Mouse (Mus musculus) lung, embryonic 16.5 days (tissue): Measurements from ENCODE around the gene Mfap2. TPM values are rescaled to one million over a fixed set of nuclear protein-coding genes. Genes with fewer than 3 reads are reported as not detected.

Experiments
- ATAC-seq: fragments of 200-750 bp; cut with Nextera tagmentation; 2 replicates; pipeline ENCODE4 v1.8.0; 2017; ENCODE audit warnings: low read depth, mild to moderate bottlenecking, moderate library complexity
- H3K27ac ChIP-seq: fragments of 300-500 bp; sonication (generic); 2 replicates; pipeline ENCODE4 v1.5.1; 2014; ENCODE audit warnings: mild to moderate bottlenecking, control low read depth, low read length
- H3K27me3 ChIP-seq: fragments of 300-500 bp; sonication (generic); 2 replicates; pipeline ENCODE4 v1.6.1; 2014; ENCODE audit warnings: low read depth, low read length, mixed read lengths; ENCODE audit not compliant: control insufficient read depth, insufficient read depth
- H3K36me3 ChIP-seq: fragments of 300-500 bp; sonication (generic); 2 replicates; pipeline ENCODE4 v1.6.1; 2014; ENCODE audit warnings: low read length; ENCODE audit not compliant: control insufficient read depth, insufficient read depth
- H3K4me1 ChIP-seq: fragments of 300-500 bp; sonication (generic); replicated peaks from 2 replicates; pipeline ENCODE4 v1.6.1; 2014; ENCODE audit warnings: low read length, mixed read lengths; ENCODE audit not compliant: control insufficient read depth, insufficient read depth
- H3K4me2 ChIP-seq: fragments of 300-500 bp; sonication (generic); 2 replicates; pipeline ENCODE4 v1.6.1; 2014; ENCODE audit warnings: low read depth, low read length, control low read depth
- H3K4me3 ChIP-seq: fragments of 300-500 bp; sonication (generic); 2 replicates; pipeline ENCODE4 v1.5.1; 2014; ENCODE audit warnings: mild to moderate bottlenecking, low read length, control low read depth
- H3K9ac ChIP-seq: fragments of 300-500 bp; sonication (generic); 2 replicates; pipeline ENCODE4 v1.6.1; 2014; ENCODE audit warnings: low read length, control low read depth
- H3K9me3 ChIP-seq: fragments of 300-500 bp; sonication (generic); 2 replicates; pipeline ENCODE4 v1.6.1; 2016; ENCODE audit warnings: low read length; ENCODE audit not compliant: control insufficient read depth
- WGBS: fragments of 180-500 bp; shearing (Covaris S2); extraction: QIAGEN DNeasy Blood & Tissue Kit; methylation state at CpG from one replicate; pipeline ENCODE4 v1.1.7; 2014; 5-methylcytosine and 5-hydroxymethylcytosine counted together
- polyA plus RNA-seq: library from polyadenylated mRNA; unstranded; fragments of >200 nt; fragmentation: Nextera tagmentation; extraction: Ambion mirVana; gene quantifications from 2 replicates; pipeline ENCODE4 v1.2.1, GENCODE M21; 2015

The Mfap2 gene
- polyA plus RNA-seq, 1 experiment from 2014 or later = 511 TPM

DNA sequence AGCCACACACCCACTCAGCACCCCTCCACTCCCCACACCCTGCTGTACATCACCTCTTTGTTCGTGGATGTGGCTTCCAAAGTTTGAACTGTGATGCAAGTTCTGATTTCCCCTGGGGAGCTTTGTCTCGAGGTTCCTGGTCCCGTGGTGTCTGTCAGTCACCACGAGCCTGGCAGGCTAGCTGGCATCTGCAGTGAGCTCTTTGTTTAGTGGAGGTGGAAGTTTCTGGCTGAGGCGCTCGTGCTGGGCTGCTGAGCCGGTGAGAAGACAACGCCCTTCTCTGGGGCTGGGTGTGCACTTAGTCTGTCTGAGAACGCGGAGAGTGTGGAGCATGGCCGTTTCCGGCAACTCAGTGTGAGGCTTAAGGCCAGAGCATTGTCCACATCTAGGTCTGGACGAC lies 38.5 kb upstream of the Mfap2 start:
- 86% methylated on average over 13 of the region's 13 CpGs for WGBS
- Histone ChIP-seq H3K9ac (no peak overlapping the region), H3K36me3 (peaks cover 48% of the 10 kb centered on the region), H3K9me3 (no peaks in the 10 kb centered on the region), H3K4me1 (no peaks in the 10 kb centered on the region), H3K4me3 (no peak overlapping the region), H3K4me2 (no peak overlapping the region), H3K27me3 (no peaks in the 10 kb centered on the region), H3K27ac (no peak overlapping the region)
- no peak for ATAC-seq

GRCm38 (mm10) chr4:140974408-140974807 lies 35.8 kb upstream of the Mfap2 start:
- Histone ChIP-seq H3K4me2 (no peak overlapping the region), H3K9me3 (no peaks in the 10 kb centered on the region), H3K4me1 (0 out of 2 replicates have a peak, but pooled peaks cover 3% of the 10 kb centered on the region), H3K4me3 (no peak overlapping the region), H3K9ac (no peak overlapping the region), H3K27ac (no peak overlapping the region), H3K27me3 (no peaks in the 10 kb centered on the region), H3K36me3 (peaks cover 48% of the 10 kb centered on the region)
- no peak for ATAC-seq
- WGBS = 92% methylated on average over 6 of the region's 6 CpGs

DNA sequence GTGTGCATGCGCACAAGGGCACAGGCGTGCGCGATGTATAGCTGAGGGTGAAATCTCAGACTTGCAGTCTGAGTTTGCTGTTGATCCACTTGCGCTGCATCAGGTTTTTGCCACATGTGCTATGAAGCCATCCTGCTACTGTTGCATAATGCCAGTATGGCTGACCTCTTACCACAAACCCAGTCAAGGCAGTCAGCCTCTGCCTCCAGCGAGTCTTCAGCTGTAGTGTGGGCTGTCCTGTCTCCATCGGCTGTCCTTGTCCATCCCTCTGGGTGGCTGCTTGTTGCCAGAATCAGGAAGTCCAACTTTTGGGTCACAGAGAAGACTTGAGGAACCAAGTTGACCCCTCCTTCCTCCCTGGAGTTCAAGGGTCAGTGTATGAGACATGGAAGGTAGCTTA lies 34.9 kb upstream of the Mfap2 start:
- H3K4me3 ChIP-seq = no peak overlapping the region
- no peaks in the 10 kb centered on the region for H3K27me3 ChIP-seq
- 90% methylated on average over 7 of the region's 7 CpGs for WGBS
- no peaks in the 10 kb centered on the region for H3K9me3 ChIP-seq
- H3K9ac ChIP-seq = no peak overlapping the region
- peaks cover 43% of the 10 kb centered on the region for H3K36me3 ChIP-seq
- H3K4me1 ChIP-seq = 0 out of 2 replicates have a peak, but pooled peaks cover 3% of the 10 kb centered on the region
- H3K4me2 ChIP-seq = no peak overlapping the region
- no peak for ATAC-seq
- no peak overlapping the region for H3K27ac ChIP-seq

DNA sequence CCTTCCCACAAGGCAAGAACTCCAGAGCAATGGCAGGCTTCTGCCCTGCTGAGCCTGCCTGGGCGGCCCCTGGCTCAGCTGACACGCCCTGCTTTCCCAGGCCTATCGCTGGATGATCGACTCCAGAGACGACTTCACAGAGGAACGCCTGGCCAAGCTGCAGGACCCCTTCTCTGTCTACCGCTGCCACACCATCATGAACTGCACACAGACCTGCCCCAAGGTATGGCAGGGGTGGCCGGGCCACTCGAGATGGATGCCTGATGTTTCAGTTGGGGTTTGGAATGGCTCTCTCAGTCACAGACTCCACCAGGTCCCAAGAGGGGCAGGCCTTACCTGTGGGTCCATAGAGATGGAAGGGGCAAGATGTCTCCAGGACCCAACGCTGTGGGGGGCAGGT lies 32.9 kb upstream of the Mfap2 start:
- no peak overlapping the region for H3K4me2 ChIP-seq
- WGBS = 87% methylated on average over 10 of the region's 10 CpGs
- H3K9ac ChIP-seq = no peak overlapping the region
- H3K27ac ChIP-seq = no peak overlapping the region
- no peak for ATAC-seq
- 0 out of 2 replicates have a peak, but pooled peaks cover 3% of the 10 kb centered on the region for H3K4me1 ChIP-seq
- no peaks in the 10 kb centered on the region for H3K9me3 ChIP-seq
- H3K36me3 ChIP-seq = peaks cover 33% of the 10 kb centered on the region
- no peaks in the 10 kb centered on the region for H3K27me3 ChIP-seq
- H3K4me3 ChIP-seq = no peak overlapping the region

GRCm38 (mm10) chr4:140977886-140978692 lies 32.1 kb upstream of the Mfap2 start:
- Histone ChIP-seq H3K36me3 (peaks cover 27% of the 10 kb centered on the region), H3K9ac (no peak overlapping the region), H3K27me3 (no peaks in the 10 kb centered on the region), H3K4me1 (peaks cover 4% of the 10 kb centered on the region; the same call in 1 of the 2 replicates), H3K4me2 (no peak overlapping the region), H3K27ac (no peak overlapping the region), H3K4me3 (no peak overlapping the region), H3K9me3 (no peaks in the 10 kb centered on the region)
- ATAC-seq = no peak
- 78% methylated on average over 14 of the region's 14 CpGs for WGBS

DNA sequence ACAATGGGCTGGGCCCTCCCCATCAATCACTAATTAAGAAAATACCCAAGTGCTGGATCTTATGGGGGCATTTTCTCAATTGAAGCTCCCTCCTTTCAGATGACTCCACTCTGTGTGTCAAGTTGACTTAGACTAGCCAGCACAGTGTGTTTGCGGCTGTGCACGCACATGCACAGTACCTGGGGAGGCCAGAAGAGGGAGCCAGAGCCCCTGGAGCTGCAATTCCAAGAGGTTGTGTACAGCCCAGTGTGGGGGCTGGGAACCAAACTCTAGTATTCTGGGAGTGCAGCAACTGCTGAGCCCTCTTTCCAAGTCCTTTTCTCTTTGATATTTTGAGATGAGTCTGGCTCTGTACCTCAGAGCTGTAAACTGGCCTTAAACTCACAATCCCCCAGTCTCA lies 28.6 kb upstream of the Mfap2 start:
- WGBS = 86% methylated on average over 2 of the region's 2 CpGs
- Histone ChIP-seq H3K4me2 (no peak overlapping the region), H3K36me3 (peaks cover 6% of the 10 kb centered on the region), H3K27ac (no peak overlapping the region), H3K9ac (no peak overlapping the region), H3K9me3 (no peaks in the 10 kb centered on the region), H3K4me1 (peaks cover 13% of the 10 kb centered on the region; the same call in 1 of the 2 replicates), H3K4me3 (no peak overlapping the region), H3K27me3 (no peaks in the 10 kb centered on the region)
- no peak for ATAC-seq

DNA sequence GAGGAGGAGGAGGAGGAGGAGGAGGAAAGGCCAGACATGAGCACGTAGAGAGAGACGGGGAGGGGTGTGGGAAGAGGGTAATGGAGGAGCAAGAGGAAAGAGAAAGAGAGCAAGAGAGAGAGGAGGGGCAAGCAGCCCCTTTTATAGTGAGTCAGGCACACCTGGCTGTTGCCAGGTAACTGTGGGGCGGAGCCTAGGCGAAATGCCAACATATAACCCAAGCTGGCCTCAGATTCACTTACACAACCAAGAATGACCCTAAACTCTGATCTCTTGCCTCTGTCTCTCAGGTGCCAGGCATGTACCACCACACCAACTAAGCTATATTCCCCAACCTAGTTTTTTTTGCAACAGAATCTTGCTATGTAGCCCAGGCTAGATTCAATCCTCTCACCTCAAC lies 27.4 kb upstream of the Mfap2 start:
- Histone ChIP-seq H3K36me3 (peaks cover 6% of the 10 kb centered on the region), H3K27ac (peak overlapping the region; percentile 80), H3K27me3 (no peaks in the 10 kb centered on the region), H3K9me3 (no peaks in the 10 kb centered on the region), H3K4me1 (peaks cover 20% of the 10 kb centered on the region), H3K4me3 (no peak overlapping the region), H3K4me2 (no peak overlapping the region), H3K9ac (no peak overlapping the region)
- no peak for ATAC-seq
- 30% methylated on average over 4 of the region's 4 CpGs for WGBS

GRCm38 (mm10) chr4:140983442-140983841 lies 26.8 kb upstream of the Mfap2 start:
- WGBS = 6% methylated on average over 9 of the region's 9 CpGs
- H3K36me3 ChIP-seq = peaks cover 6% of the 10 kb centered on the region; the same call in 1 of the 2 replicates
- no peak overlapping the region for H3K4me3 ChIP-seq
- H3K9ac ChIP-seq = 0 out of 2 replicates have a peak overlapping the region, but pooled peaks have one; percentile 2
- no peaks in the 10 kb centered on the region for H3K9me3 ChIP-seq
- no peak overlapping the region for H3K4me2 ChIP-seq
- no peaks in the 10 kb centered on the region for H3K27me3 ChIP-seq
- peak; percentile 72 for ATAC-seq
- peak overlapping the region; percentile 80 for H3K27ac ChIP-seq
- H3K4me1 ChIP-seq = peaks cover 19% of the 10 kb centered on the region

GRCm38 (mm10) chr4:140984544-140984943 lies 25.7 kb upstream of the Mfap2 start:
- no peak overlapping the region for H3K4me3 ChIP-seq
- no peak overlapping the region for H3K4me2 ChIP-seq
- peaks cover 19% of the 10 kb centered on the region for H3K4me1 ChIP-seq
- H3K27me3 ChIP-seq = no peaks in the 10 kb centered on the region
- no peak for ATAC-seq
- no peak overlapping the region for H3K9ac ChIP-seq
- no peaks in the 10 kb centered on the region for H3K36me3 ChIP-seq
- H3K9me3 ChIP-seq = no peaks in the 10 kb centered on the region
- WGBS = 71% methylated on average over 6 of the region's 6 CpGs
- no peak overlapping the region for H3K27ac ChIP-seq
